Mouse (Mus musculus): ENCODE results near the gene Ccdc85c. TPM values are rescaled to one million over a fixed set of nuclear protein-coding genes. Genes with fewer than 3 reads are reported as not detected.

The Ccdc85c gene
- polyA plus RNA-seq (2014; fragmentation: Illumina TruSeq; extraction: RNeasy Lipid Tissue Mini Kit (QIAGEN cat#74804); ENCODE audit: low read depth, low replicate concordance): 1.5 TPM

GRCm38 (mm10) chr12:108274661-108275507 lies at the start of gene Ccdc85c:
Gene Ccdc85c, minus strand, starts transcription at chr12:108275425.

GRCm38 (mm10) chr12:108305812-108306794 lies 30.9 kb upstream of the Ccdc85c start, which contains the start of gene Hhipl1:
Gene Hhipl1, plus strand, starts transcription at chr12:108306270.

GRCm38 (mm10) chr12:108179321-108180266 lies 95.6 kb downstream of the Ccdc85c start, which contains the start of gene Ccnk:
Gene Ccnk, plus strand, starts transcription at chr12:108179579.

GRCm38 (mm10) chr12:108179246-108179320 lies 96.1 kb downstream of the Ccdc85c start, which contains the start of gene Setd3:
Gene Setd3, minus strand, starts transcription at chr12:108179314.

Other genes starting within 250 kb of the Ccdc85c start
- gene Setd3, start 96.1 kb downstream of the Ccdc85c start, polyA plus RNA-seq (2014; fragmentation: Illumina TruSeq; extraction: RNeasy Lipid Tissue Mini Kit (QIAGEN cat#74804); ENCODE audit: low read depth, low replicate concordance): 150 TPM
- gene Ccnk, start 95.8 kb downstream of the Ccdc85c start, polyA plus RNA-seq (2014; fragmentation: Illumina TruSeq; extraction: RNeasy Lipid Tissue Mini Kit (QIAGEN cat#74804); ENCODE audit: low read depth, low replicate concordance): 297 TPM
- gene Hhipl1, start 30.8 kb upstream of the Ccdc85c start, polyA plus RNA-seq (2014; fragmentation: Illumina TruSeq; extraction: RNeasy Lipid Tissue Mini Kit (QIAGEN cat#74804); ENCODE audit: low read depth, low replicate concordance): 0.11 TPM
- gene Cyp46a1, start 59.0 kb upstream of the Ccdc85c start, polyA plus RNA-seq (2014; fragmentation: Illumina TruSeq; extraction: RNeasy Lipid Tissue Mini Kit (QIAGEN cat#74804); ENCODE audit: low read depth, low replicate concordance): 2.7 TPM
- gene Eml1, start 95.5 kb upstream of the Ccdc85c start, polyA plus RNA-seq (2014; fragmentation: Illumina TruSeq; extraction: RNeasy Lipid Tissue Mini Kit (QIAGEN cat#74804); ENCODE audit: low read depth, low replicate concordance): 2.4 TPM

Data from testis, adult 10 weeks (tissue).